Mouse (Mus musculus) layer of hippocampus, postnatal 36 days (tissue): ENCODE measurements at regions not wholly inside any gene's neighbourhood (a gene's known extent, or its start where the extent isn't known, plus 50 kb on each side); places are given as distances from the start of the nearest gene placed in this dataset.

ENCODE experiments used
- DNase-seq, 2 experiments: peaks; one replicate each; pipeline ENCODE4 v3.0.0; 2022

- no peak for DNase-seq
Measured at GRCm38 (mm10) chr3:51151104-51151503, 73.1 kb upstream of the Noct start.

- DNase-seq, result no peak
Measured at GRCm38 (mm10) chr3:51155621-51156020, 68.6 kb upstream of the Noct start.

GRCm38 (mm10) chr3:51156386-51157290, 67.6 kb upstream of the Noct start:
- peak; percentile 73 to 76 for DNase-seq

- DNase-seq, result no peak
Measured at GRCm38 (mm10) chr3:51157291-51157650, 67.0 kb upstream of the Noct start.

GRCm38 (mm10) chr3:51158449-51158848, 65.8 kb upstream of the Noct start:
- DNase-seq, result no peak

GRCm38 (mm10) chr3:51159322-51159721, 64.9 kb upstream of the Noct start:
- DNase-seq, result no peak

- DNase-seq, result no peak
Measured at GRCm38 (mm10) chr3:51159881-51160280, 64.4 kb upstream of the Noct start.

GRCm38 (mm10) chr3:51160625-51161024, 63.6 kb upstream of the Noct start:
- no peak for DNase-seq

GRCm38 (mm10) chr3:51169150-51169925, 54.9 kb upstream of the Noct start:
- DNase-seq, result no peak

- peak; percentile 90 for DNase-seq
Measured at GRCm38 (mm10) chr3:51170225-51170852, 53.9 kb upstream of the Noct start.
